ENCODE assay signal across 8 mouse cellular contexts in genomic region chr5:137627991-137628390, GRCm38 (mm10). TPM values are rescaled to one million over a fixed set of nuclear protein-coding genes. Genes with fewer than 3 reads are reported as not detected.
DNase-seq lines count a peak whose midpoint lies in the region; ATAC-seq and TF ChIP-seq lines count a peak whose summit lies in the region.

No protein-coding gene starts in this region.

- H3K4me1 ChIP-seq in ES-E14 (ENCODE audit: control insufficient read depth in 2 of 2, insufficient read depth in 2 of 2, low read length in 2 of 2, poor library complexity in 1 of 2): peaks cover 0 to 21% of the 10 kb centered on the region in 2 experiments; a peak in 1 of 4 replicates
- H3K4me1 ChIP-seq in heart, embryonic 12.5 days (replicated peaks): peaks cover 37% of the 10 kb centered on the region
- peaks cover 38% of the 10 kb centered on the region for H3K4me1 ChIP-seq in limb, embryonic 12.5 days (replicated peaks)
- peaks cover 38% of the 10 kb centered on the region for H3K4me1 ChIP-seq in neural tube, embryonic 12.5 days

- peak overlapping the region; percentile 90 for H3K9ac ChIP-seq in ES-E14 (ENCODE audit: insufficient read depth, low read depth, low read length, poor library complexity, severe bottlenecking)
- peak overlapping the region; percentile 72 for H3K9ac ChIP-seq in heart, embryonic 12.5 days
- H3K9ac ChIP-seq in limb, embryonic 12.5 days (replicated peaks): peak overlapping the region; percentile 46
- H3K9ac ChIP-seq in neural tube, embryonic 12.5 days: peak overlapping the region; percentile 51; the same call in 1 of the 2 replicates

- no peak for ATAC-seq in heart, embryonic 12.5 days (ENCODE audit: insufficient number of reproducible peaks, low FRiP score)
- ATAC-seq in limb, embryonic 12.5 days (ENCODE audit: insufficient number of reproducible peaks, insufficient read depth, low FRiP score, low TSS enrichment, low read depth): no peak
- no peak for ATAC-seq in neural tube, embryonic 12.5 days (ENCODE audit: low FRiP score, low read depth)

- in situ Hi-C loops in ES-E14 (cut with MboI; ENCODE audit: low sequenced_read_pairs in 2 of 2, unreplicated experiment in 2 of 2): no loop called here

- DNase-seq in adrenal gland, adult 2 months: peak; percentile 75
- DNase-seq in adrenal gland, postnatal 10 days: no peak
- DNase-seq in ES-E14 (ENCODE audit: low read depth, low spot score): no peak
- no peak for DNase-seq in frontal cortex, postnatal 25 days (ENCODE audit: low spot score in 2 of 2)
- no peak for DNase-seq in layer of hippocampus, adult 9-10 months (ENCODE audit: low spot score)

- 3% methylated on average over 9 of the region's 9 CpGs for WGBS in heart, embryonic 12.5 days
- WGBS in limb, embryonic 12.5 days: 6% methylated on average over 9 of the region's 9 CpGs
- 5% methylated on average over 9 of the region's 9 CpGs for WGBS in neural tube, embryonic 12.5 days

- H3K4me2 ChIP-seq in heart, embryonic 12.5 days: peak overlapping the region; percentile 69
- H3K4me2 ChIP-seq in limb, embryonic 12.5 days: peak overlapping the region; percentile 59
- H3K4me2 ChIP-seq in neural tube, embryonic 12.5 days (replicated peaks): peak overlapping the region; percentile 59

- H3K4me3 ChIP-seq in ES-E14 (ENCODE audit: insufficient read depth in 1 of 2, low read depth in 1 of 2, low read length in 2 of 2, poor library complexity in 1 of 2, severe bottlenecking in 1 of 2): peak overlapping the region; percentile 88 to 94
- H3K4me3 ChIP-seq in heart, embryonic 12.5 days: peak overlapping the region; percentile 58
- peak overlapping the region; percentile 79 for H3K4me3 ChIP-seq in limb, embryonic 12.5 days (replicated peaks)
- H3K4me3 ChIP-seq in neural tube, embryonic 12.5 days: peak overlapping the region; percentile 78

- no peaks in the 10 kb centered on the region; the same call in 1 of the 2 replicates for H3K36me3 ChIP-seq in ES-E14 (ENCODE audit: control insufficient read depth, insufficient read depth, low read length, poor library complexity, severe bottlenecking)
- H3K36me3 ChIP-seq in heart, embryonic 12.5 days: 0 out of 2 replicates have a peak, but pooled peaks cover 4% of the 10 kb centered on the region
- H3K36me3 ChIP-seq in limb, embryonic 12.5 days: peaks cover 14% of the 10 kb centered on the region
- peaks cover 3% of the 10 kb centered on the region; the same call in 1 of the 2 replicates for H3K36me3 ChIP-seq in neural tube, embryonic 12.5 days

- no peaks in the 10 kb centered on the region for H3K9me3 ChIP-seq in ES-E14 (ENCODE audit: control insufficient read depth, insufficient read depth, low read depth, low read length)
- H3K9me3 ChIP-seq in heart, embryonic 12.5 days (replicated peaks): no peaks in the 10 kb centered on the region
- no peaks in the 10 kb centered on the region for H3K9me3 ChIP-seq in limb, embryonic 12.5 days
- H3K9me3 ChIP-seq in neural tube, embryonic 12.5 days: no peaks in the 10 kb centered on the region

- H3K27ac ChIP-seq in ES-E14 (ENCODE audit: insufficient read depth, low read depth, low read length, poor library complexity, severe bottlenecking): peak overlapping the region; percentile 80; the same call in 1 of the 2 replicates
- H3K27ac ChIP-seq in heart, embryonic 12.5 days (ENCODE audit: poor library complexity, severe bottlenecking): peak overlapping the region; percentile 86
- peak overlapping the region; percentile 87 for H3K27ac ChIP-seq in limb, embryonic 12.5 days
- peak overlapping the region; percentile 11; the same call in 1 of the 2 replicates for H3K27ac ChIP-seq in neural tube, embryonic 12.5 days

- H3K27me3 ChIP-seq in heart, embryonic 12.5 days (replicated peaks): no peaks in the 10 kb centered on the region
- no peaks in the 10 kb centered on the region for H3K27me3 ChIP-seq in limb, embryonic 12.5 days
- H3K27me3 ChIP-seq in neural tube, embryonic 12.5 days (replicated peaks): no peaks in the 10 kb centered on the region

TF ChIP-seq in ES-E14, 5 proteins besides CTCF, POLR2A, EP300 and RAD21:
- TF ChIP-seq MAFK (IDR thresholded peaks at IDR 0.05; ENCODE audit: insufficient read depth, low read depth, low read length) (no peak), ZNF384 (IDR thresholded peaks at IDR 0.05; ENCODE audit: low read depth, low read length) (no peak), CHD2 (IDR thresholded peaks at IDR 0.05; ENCODE audit: low read depth, low read length) (no peak), ZC3H11A (IDR thresholded peaks at IDR 0.05; ENCODE audit: borderline replicate concordance, low read depth, low read length) (no peak), HCFC1 (IDR thresholded peaks at IDR 0.05; ENCODE audit: borderline replicate concordance, insufficient read depth, low read length) (no peak)
TF ChIP-seq in ES-E14: peak in this region for 0.

RNA-seq across cellular contexts. Expression of gene Fbxo24, which starts 0.8 kb away (rescaled TPM):
- 1 to 10 TPM in 1 of 2 experiments, under 1 TPM in 1; 0.89 to 2.6 TPM for total RNA-seq in adrenal gland, adult 2 months (2021)
- 2.5 and 3.3 TPM in 2 replicates for polyA plus RNA-seq in adrenal gland, adult 2 months (2012; rRNA removed)
- 1 to 10 TPM in 1 of 2 experiments, under 1 TPM in 1; 0.51 to 1.2 TPM for total RNA-seq in adrenal gland, postnatal 10 days (2021)
- total RNA-seq in ES-E14 (2012; rRNA removed): 1.1 and 2.2 TPM in 2 replicates
- polyA plus RNA-seq in heart, embryonic 12.5 days (2016; fragmentation: Nextera tagmentation; extraction: Ambion mirVana): 0.15 TPM in 1 of 2 replicates, not detected in the other
- polyA plus RNA-seq in limb, embryonic 12.5 days (2016; fragmentation: Nextera tagmentation; extraction: Ambion mirVana): 0.20 and 0.31 TPM in 2 replicates
- 0.11 and 0.39 TPM in 2 replicates for polyA plus RNA-seq in neural tube, embryonic 12.5 days (2016; fragmentation: Nextera tagmentation; extraction: Ambion mirVana)

RNA-seq across cellular contexts. Expression of gene Lrch4, which starts 0.9 kb away (rescaled TPM):
- 10 to 100 TPM; 27.9 to 31.7 TPM for total RNA-seq in adrenal gland, adult 2 months (2021)
- polyA plus RNA-seq in adrenal gland, adult 2 months (2012; rRNA removed): 36.7 and 52.7 TPM in 2 replicates
- 10 to 100 TPM; 25.0 to 29.9 TPM for total RNA-seq in adrenal gland, postnatal 10 days (2021)
- total RNA-seq in ES-E14 (2012; rRNA removed): 12.7 and 23.0 TPM in 2 replicates
- polyA plus RNA-seq in heart, embryonic 12.5 days (2016; fragmentation: Nextera tagmentation; extraction: Ambion mirVana): 24.3 and 27.3 TPM in 2 replicates
- 36.0 and 37.6 TPM in 2 replicates for polyA plus RNA-seq in limb, embryonic 12.5 days (2016; fragmentation: Nextera tagmentation; extraction: Ambion mirVana)
- polyA plus RNA-seq in neural tube, embryonic 12.5 days (2016; fragmentation: Nextera tagmentation; extraction: Ambion mirVana): 29.4 and 32.5 TPM in 2 replicates

RNA-seq across cellular contexts. Expression of gene Gm20605, which starts 1.0 kb away (rescaled TPM):
- total RNA-seq in adrenal gland, adult 2 months (2021): 1 to 10 TPM; 6.4 to 7.4 TPM
- polyA plus RNA-seq in adrenal gland, adult 2 months (2012; rRNA removed): 30.4 and 31.4 TPM in 2 replicates
- 10 to 100 TPM in 1 of 2 experiments, 1 to 10 TPM in 1; 5.7 to 10.6 TPM for total RNA-seq in adrenal gland, postnatal 10 days (2021)
- 7.8 and 13.6 TPM in 2 replicates for total RNA-seq in ES-E14 (2012; rRNA removed)
- 6.9 and 7.1 TPM in 2 replicates for polyA plus RNA-seq in heart, embryonic 12.5 days (2016; fragmentation: Nextera tagmentation; extraction: Ambion mirVana)
- 8.4 and 9.7 TPM in 2 replicates for polyA plus RNA-seq in limb, embryonic 12.5 days (2016; fragmentation: Nextera tagmentation; extraction: Ambion mirVana)
- 8.9 and 9.4 TPM in 2 replicates for polyA plus RNA-seq in neural tube, embryonic 12.5 days (2016; fragmentation: Nextera tagmentation; extraction: Ambion mirVana)

RNA-seq across cellular contexts. Expression of gene Sap25, which starts 13.1 kb away (rescaled TPM):
- total RNA-seq in adrenal gland, adult 2 months (2021): 10 to 100 TPM in 1 of 2 experiments, 1 to 10 TPM in 1; 3.0 to 14.8 TPM
- 81.3 and 84.6 TPM in 2 replicates for polyA plus RNA-seq in adrenal gland, adult 2 months (2012; rRNA removed)
- total RNA-seq in adrenal gland, postnatal 10 days (2021): 1 to 10 TPM; 4.2 to 9.7 TPM
- 12.0 and 24.0 TPM in 2 replicates for total RNA-seq in ES-E14 (2012; rRNA removed)
- polyA plus RNA-seq in heart, embryonic 12.5 days (2016; fragmentation: Nextera tagmentation; extraction: Ambion mirVana): 5.2 and 5.3 TPM in 2 replicates
- polyA plus RNA-seq in limb, embryonic 12.5 days (2016; fragmentation: Nextera tagmentation; extraction: Ambion mirVana): 8.0 and 9.7 TPM in 2 replicates
- polyA plus RNA-seq in neural tube, embryonic 12.5 days (2016; fragmentation: Nextera tagmentation; extraction: Ambion mirVana): 7.6 and 9.5 TPM in 2 replicates

RNA-seq across cellular contexts. Expression of gene Pcolce, which starts 14.4 kb away (rescaled TPM):
- 1,000 to 10,000 TPM; 1,014 to 1,197 TPM for total RNA-seq in adrenal gland, adult 2 months (2021)
- polyA plus RNA-seq in adrenal gland, adult 2 months (2012; rRNA removed): 1,453 and 1,846 TPM in 2 replicates
- 100 to 1,000 TPM; 347 to 368 TPM for total RNA-seq in adrenal gland, postnatal 10 days (2021)
- total RNA-seq in ES-E14 (2012; rRNA removed): 134 and 157 TPM in 2 replicates
- polyA plus RNA-seq in heart, embryonic 12.5 days (2016; fragmentation: Nextera tagmentation; extraction: Ambion mirVana): 109 and 118 TPM in 2 replicates
- polyA plus RNA-seq in limb, embryonic 12.5 days (2016; fragmentation: Nextera tagmentation; extraction: Ambion mirVana): 128 and 135 TPM in 2 replicates
- 51.8 and 52.0 TPM in 2 replicates for polyA plus RNA-seq in neural tube, embryonic 12.5 days (2016; fragmentation: Nextera tagmentation; extraction: Ambion mirVana)

Comparison
In these comparisons a context has a peak if more than half of its experiments do, and no peak if none do; other contexts are left out.
1. H3K27ac ChIP-seq: peak in every context shown above with its lines; median percentile 87 in limb, embryonic 12.5 days; 86 in heart, embryonic 12.5 days; 80 in ES-E14; 11 in neural tube, embryonic 12.5 days.